8 mouse cellular contexts compared by ENCODE assay signal in genomic region chr13:74563483-74564330, GRCm38 (mm10).
A peak's percentile ranks its signal among the peaks of the same experiment; 100 is the strongest.
DNase-seq lines count a peak whose midpoint lies in the region; ATAC-seq and TF ChIP-seq lines count a peak whose summit lies in the region.
"Not testable (repeated sequence)": the region's sequence is repeated elsewhere in the genome, so short reads cannot be mapped to it uniquely, and the experiment has no call there.

No protein-coding gene starts in this region.

- WGBS in hindbrain, postnatal 0 days: 1% methylated on average over 27 of the region's 27 CpGs

- H3K4me3 ChIP-seq in gastrocnemius, adult 2 months: peak overlapping the region; percentile 82
- H3K4me3 ChIP-seq in hindbrain, postnatal 0 days (ENCODE audit: low read length): peak overlapping the region; percentile 54
- peak overlapping the region; percentile 53 for H3K4me3 ChIP-seq in left cerebral cortex, adult 2 months

- intact Hi-C loops in gastrocnemius, adult 2 months (cut with DNase I): not testable (repeated sequence)
- intact Hi-C loops in left cerebral cortex, adult 2 months (cut with DNase I): loop anchor here (5.0 kb wide), 1 partner anchor 54 kb away; no protein-coding TSS in a partner anchor

- peak overlapping the region; percentile 88 for H3K27ac ChIP-seq in gastrocnemius, adult 2 months
- peak overlapping the region; percentile 48; the same call in 1 of the 2 replicates for H3K27ac ChIP-seq in hindbrain, postnatal 0 days
- H3K27ac ChIP-seq in left cerebral cortex, adult 2 months: peak overlapping the region; percentile 51

- DNase-seq in ZHBTc4 (ENCODE audit: low read depth, low spot score): peak; percentile 94
- peak; percentile 79 for DNase-seq in gastrocnemius, adult 2 months
- peak; percentile 83 for DNase-seq in hindbrain, postnatal 0 days (ENCODE audit: low spot score)
- DNase-seq in left cerebral cortex, adult 2 months (ENCODE audit: extremely low spot score in 1 of 2, low spot score in 2 of 2): peak; percentile 69 to 76
- peak; percentile 83 for DNase-seq in right cerebral cortex, adult 2 months (ENCODE audit: low spot score in 2 of 2)
- DNase-seq in urinary bladder, postnatal 14 days (ENCODE audit: low spot score): peak; percentile 78

- H3K9me3 ChIP-seq in hindbrain, postnatal 0 days (ENCODE audit: low read length): not testable (repeated sequence)

- not testable (repeated sequence) for H3K4me1 ChIP-seq in hindbrain, postnatal 0 days (ENCODE audit: insufficient read depth, low read length)

- not testable (repeated sequence) for H3K27me3 ChIP-seq in hindbrain, postnatal 0 days (ENCODE audit: insufficient read depth, low read length)

- peak overlapping the region; percentile 38; the same call in 1 of the 2 replicates for H3K9ac ChIP-seq in hindbrain, postnatal 0 days (replicated peaks; ENCODE audit: low read length)

- peak; percentile 98 for ATAC-seq in common myeloid progenitor, adult 5-6 weeks (replicated peaks; ENCODE audit: low read depth, poor library complexity, severe bottlenecking)
- ATAC-seq in hindbrain, postnatal 0 days: peak; percentile 99
- ATAC-seq in megakaryocyte, adult 5-6 weeks (ENCODE audit: poor library complexity, severe bottlenecking): peak; percentile 97

- H3K4me2 ChIP-seq in hindbrain, postnatal 0 days (ENCODE audit: low read depth, low read length): peak overlapping the region; percentile 62

- TF ChIP-seq CTCF in gastrocnemius, adult 2 months (IDR thresholded peaks at IDR 0.05); hindbrain, postnatal 0 days (IDR thresholded peaks at IDR 0.05; ENCODE audit: low read depth); left cerebral cortex, adult 2 months (IDR thresholded peaks at IDR 0.05): not testable (repeated sequence)

- not testable (repeated sequence) for H3K36me3 ChIP-seq in hindbrain, postnatal 0 days (ENCODE audit: insufficient read depth, low read length)

Comparison
In these comparisons a context has a peak if more than half of its experiments do, and no peak if none do; other contexts are left out.
1. Peak in every context shown above with its lines: DNase-seq, ATAC-seq, H3K4me3 ChIP-seq and H3K27ac ChIP-seq.